Mouse (Mus musculus) neural tube, embryonic 15.5 days (tissue): ENCODE results near the gene Triobp. TPM values are rescaled to one million over a fixed set of nuclear protein-coding genes. Genes with fewer than 3 reads are reported as not detected.

ENCODE experiments used
- microRNA-seq: library from miRNA; unstranded; fragments of <30 nt; microRNA quantifications from one replicate; pipeline ENCODE4, GENCODE M21; 2017
- polyA plus RNA-seq: library from polyadenylated mRNA; unstranded; fragments of >200 nt; fragmentation: Nextera tagmentation; extraction: Ambion mirVana; gene quantifications from 2 replicates; pipeline ENCODE4 v1.2.1, GENCODE M21; 2015

Triobp gene
- polyA plus RNA-seq, 1 experiment from 2014 or later = 30.6 TPM

Small RNA genes within 50 kb of the gene (microRNA-seq; reads per million reads assigned to microRNA genes)
- not detected for gene Mir6956

Other genes with a start within 250 kb of the Triobp start
- gene Elfn2, start 229.0 kb upstream of the Triobp start, polyA plus RNA-seq = 9.8 and 10.6 TPM in 2 replicates
- gene Mfng, start 174.2 kb upstream of the Triobp start, polyA plus RNA-seq = 14.5 and 22.6 TPM in 2 replicates
- gene Card10, start 144.7 kb upstream of the Triobp start, polyA plus RNA-seq = 1.9 and 3.7 TPM in 2 replicates
- gene Cdc42ep1, start 105.1 kb upstream of the Triobp start, polyA plus RNA-seq = 12.0 and 16.2 TPM in 2 replicates
- gene Lgals2, start 92.2 kb upstream of the Triobp start, polyA plus RNA-seq = 26.1 TPM in 1 of 2 replicates, not detected in the other
- gene Gga1, start 70.5 kb upstream of the Triobp start, polyA plus RNA-seq = 42.6 and 44.1 TPM in 2 replicates
- not detected in 2 replicates for gene Gm49510, start 48.1 kb upstream of the Triobp start, polyA plus RNA-seq
- 3.7 and 16.9 TPM in 2 replicates for gene Sh3bp1, start 48.0 kb upstream of the Triobp start, polyA plus RNA-seq
- 64.2 and 76.9 TPM in 2 replicates for gene Pdxp, start 33.8 kb upstream of the Triobp start, polyA plus RNA-seq
- 218 and 380 TPM in 2 replicates for gene Lgals1, start 21.0 kb upstream of the Triobp start, polyA plus RNA-seq
- gene Nol12, start 12.8 kb upstream of the Triobp start, polyA plus RNA-seq = 63.0 and 63.2 TPM in 2 replicates
- gene H1f0, start 80.7 kb downstream of the Triobp start, polyA plus RNA-seq = 169 and 222 TPM in 2 replicates
- gene Galr3, start 94.2 kb downstream of the Triobp start, polyA plus RNA-seq = 0.14 and 0.17 TPM in 2 replicates
- gene Ankrd54, start 115.2 kb downstream of the Triobp start, polyA plus RNA-seq = 52.4 and 52.8 TPM in 2 replicates
- gene Eif3l, start 127.5 kb downstream of the Triobp start, polyA plus RNA-seq = 164 and 193 TPM in 2 replicates
- gene Micall1, start 161.2 kb downstream of the Triobp start, polyA plus RNA-seq = 11.6 and 12.2 TPM in 2 replicates
- 248 and 249 TPM in 2 replicates for gene Polr2f, start 193.3 kb downstream of the Triobp start, polyA plus RNA-seq
- 11.3 and 12.6 TPM in 2 replicates for gene 1700088E04Rik, start 193.5 kb downstream of the Triobp start, polyA plus RNA-seq
- gene Sox10, start 217.5 kb downstream of the Triobp start, polyA plus RNA-seq = 11.6 and 13.4 TPM in 2 replicates